Mouse (Mus musculus): ENCODE measurements around the gene Epb41l3. TPM values are rescaled to one million over a fixed set of nuclear protein-coding genes. Genes with fewer than 3 reads are reported as not detected.

The Epb41l3 gene
- polyA plus RNA-seq, 1 experiment: 8.4 TPM

DNA sequence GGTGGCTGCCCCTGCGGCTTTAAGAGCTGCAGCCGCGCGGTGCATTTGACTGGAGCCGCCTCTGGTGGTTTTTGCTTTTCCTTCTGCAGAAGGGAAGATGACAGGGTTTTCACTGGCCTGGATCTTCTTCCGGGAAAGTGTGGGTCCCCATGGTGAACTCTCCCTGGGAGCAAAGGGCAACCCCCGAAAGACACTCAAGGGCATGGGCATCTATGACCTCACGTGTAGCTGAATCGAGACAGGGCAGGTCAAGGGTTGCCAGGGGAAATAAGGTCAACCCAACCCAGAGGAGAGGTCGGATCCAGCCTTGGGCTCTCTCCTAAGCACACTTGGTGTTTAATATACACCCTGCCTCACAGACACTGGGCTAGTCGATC lies 2.0 kb downstream of the Epb41l3 start:
- Histone ChIP-seq H3K27me3 (ENCODE audit: control insufficient read depth, insufficient read depth, low read length) (no peaks in the 10 kb centered on the region), H3K4me1 (replicated peaks; ENCODE audit: control insufficient read depth, insufficient read depth, low read length) (no peaks in the 10 kb centered on the region), H3K36me3 (ENCODE audit: control insufficient read depth, insufficient read depth, low read length) (no peaks in the 10 kb centered on the region), H3K4me3 (ENCODE audit: control insufficient read depth, insufficient read depth, low read length) (no peak overlapping the region), H3K27ac (ENCODE audit: control insufficient read depth, insufficient read depth, low read length) (no peak overlapping the region)
- 17% methylated on average over 11 of the region's 11 CpGs for WGBS
- no peak for DNase-seq
- TF ChIP-seq CTCF (IDR thresholded peaks at IDR 0.05; ENCODE audit: borderline replicate concordance, control insufficient read depth, extremely low read depth, insufficient read depth, low read length, poor library complexity) (no peak), POLR2A (IDR thresholded peaks at IDR 0.05; ENCODE audit: control insufficient read depth, extremely low read depth, insufficient read depth, low read length, poor library complexity) (no peak)

GRCm38 (mm10) chr17:69082316-69082715 lies 6.8 kb downstream of the Epb41l3 start:
- Histone ChIP-seq H3K27ac (ENCODE audit: control insufficient read depth, insufficient read depth, low read length) (no peak overlapping the region), H3K4me1 (replicated peaks; ENCODE audit: control insufficient read depth, insufficient read depth, low read length) (no peaks in the 10 kb centered on the region), H3K36me3 (ENCODE audit: control insufficient read depth, insufficient read depth, low read length) (no peaks in the 10 kb centered on the region), H3K27me3 (ENCODE audit: control insufficient read depth, insufficient read depth, low read length) (no peaks in the 10 kb centered on the region), H3K4me3 (ENCODE audit: control insufficient read depth, insufficient read depth, low read length) (no peak overlapping the region)
- WGBS: 93% methylated on average over 7 of the region's 7 CpGs
- no peak for DNase-seq
- TF ChIP-seq CTCF (IDR thresholded peaks at IDR 0.05; ENCODE audit: borderline replicate concordance, control insufficient read depth, extremely low read depth, insufficient read depth, low read length, poor library complexity): no peak
- no peak for TF ChIP-seq POLR2A (IDR thresholded peaks at IDR 0.05; ENCODE audit: control insufficient read depth, extremely low read depth, insufficient read depth, low read length, poor library complexity)

DNA sequence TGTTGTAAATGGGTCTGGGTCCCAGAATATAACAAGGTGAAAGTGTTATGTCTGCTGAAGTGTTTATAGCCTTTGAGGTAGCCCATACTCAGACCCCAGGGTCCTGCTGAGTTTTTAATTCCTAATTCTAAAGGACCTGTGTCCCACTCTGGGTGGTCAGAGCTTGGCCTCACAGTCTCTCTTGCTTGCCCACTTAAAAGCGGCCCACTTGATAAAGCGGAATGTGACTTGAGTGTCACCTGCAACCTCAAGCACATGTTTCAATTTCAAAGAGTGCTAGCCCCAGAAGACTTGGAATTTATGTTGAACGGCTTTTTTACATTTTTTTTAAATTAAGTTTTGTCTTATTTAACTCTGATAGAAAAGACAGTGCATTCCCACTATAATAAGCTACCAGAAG lies 16.1 kb downstream of the Epb41l3 start:
- WGBS: 92% methylated on average over 3 of the region's 3 CpGs
- Histone ChIP-seq H3K4me1 (replicated peaks; ENCODE audit: control insufficient read depth, insufficient read depth, low read length) (no peaks in the 10 kb centered on the region), H3K27ac (ENCODE audit: control insufficient read depth, insufficient read depth, low read length) (no peak overlapping the region), H3K27me3 (ENCODE audit: control insufficient read depth, insufficient read depth, low read length) (no peaks in the 10 kb centered on the region), H3K4me3 (ENCODE audit: control insufficient read depth, insufficient read depth, low read length) (no peak overlapping the region), H3K36me3 (ENCODE audit: control insufficient read depth, insufficient read depth, low read length) (no peaks in the 10 kb centered on the region)
- TF ChIP-seq CTCF (IDR thresholded peaks at IDR 0.05; ENCODE audit: borderline replicate concordance, control insufficient read depth, extremely low read depth, insufficient read depth, low read length, poor library complexity) (no peak), POLR2A (IDR thresholded peaks at IDR 0.05; ENCODE audit: control insufficient read depth, extremely low read depth, insufficient read depth, low read length, poor library complexity) (no peak)
- DNase-seq: no peak

GRCm38 (mm10) chr17:69097068-69097467 lies 21.6 kb downstream of the Epb41l3 start:
- DNase-seq: no peak
- Histone ChIP-seq H3K4me1 (replicated peaks; ENCODE audit: control insufficient read depth, insufficient read depth, low read length) (no peaks in the 10 kb centered on the region), H3K27me3 (ENCODE audit: control insufficient read depth, insufficient read depth, low read length) (no peaks in the 10 kb centered on the region), H3K27ac (ENCODE audit: control insufficient read depth, insufficient read depth, low read length) (no peak overlapping the region), H3K36me3 (ENCODE audit: control insufficient read depth, insufficient read depth, low read length) (no peaks in the 10 kb centered on the region), H3K4me3 (ENCODE audit: control insufficient read depth, insufficient read depth, low read length) (no peak overlapping the region)
- 89% methylated on average over 4 of the region's 4 CpGs for WGBS
- no peak for TF ChIP-seq CTCF (IDR thresholded peaks at IDR 0.05; ENCODE audit: borderline replicate concordance, control insufficient read depth, extremely low read depth, insufficient read depth, low read length, poor library complexity)
- TF ChIP-seq POLR2A (IDR thresholded peaks at IDR 0.05; ENCODE audit: control insufficient read depth, extremely low read depth, insufficient read depth, low read length, poor library complexity): no peak

- H3K27ac ChIP-seq (ENCODE audit: control insufficient read depth, insufficient read depth, low read length): no peak overlapping the region
- no peaks in the 10 kb centered on the region for H3K4me1 ChIP-seq (replicated peaks; ENCODE audit: control insufficient read depth, insufficient read depth, low read length)
- WGBS: 64% methylated on average over 7 of the region's 7 CpGs
- no peak for DNase-seq
- TF ChIP-seq POLR2A (IDR thresholded peaks at IDR 0.05; ENCODE audit: control insufficient read depth, extremely low read depth, insufficient read depth, low read length, poor library complexity): no peak
- TF ChIP-seq CTCF (IDR thresholded peaks at IDR 0.05; ENCODE audit: borderline replicate concordance, control insufficient read depth, extremely low read depth, insufficient read depth, low read length, poor library complexity): no peak
- H3K36me3 ChIP-seq (ENCODE audit: control insufficient read depth, insufficient read depth, low read length): no peaks in the 10 kb centered on the region
- no peaks in the 10 kb centered on the region for H3K27me3 ChIP-seq (ENCODE audit: control insufficient read depth, insufficient read depth, low read length)
- H3K4me3 ChIP-seq (ENCODE audit: control insufficient read depth, insufficient read depth, low read length): no peak overlapping the region
Observed at GRCm38 (mm10) chr17:69097955-69098354, 22.5 kb downstream of the Epb41l3 start.

- no peaks in the 10 kb centered on the region for H3K36me3 ChIP-seq (ENCODE audit: control insufficient read depth, insufficient read depth, low read length)
- 88% methylated on average over 8 of the region's 8 CpGs for WGBS
- H3K27me3 ChIP-seq (ENCODE audit: control insufficient read depth, insufficient read depth, low read length): no peaks in the 10 kb centered on the region
- TF ChIP-seq CTCF (IDR thresholded peaks at IDR 0.05; ENCODE audit: borderline replicate concordance, control insufficient read depth, extremely low read depth, insufficient read depth, low read length, poor library complexity) (no peak), POLR2A (IDR thresholded peaks at IDR 0.05; ENCODE audit: control insufficient read depth, extremely low read depth, insufficient read depth, low read length, poor library complexity) (no peak)
- no peak overlapping the region for H3K27ac ChIP-seq (ENCODE audit: control insufficient read depth, insufficient read depth, low read length)
- H3K4me3 ChIP-seq (ENCODE audit: control insufficient read depth, insufficient read depth, low read length): no peak overlapping the region
- DNase-seq: no peak
- no peaks in the 10 kb centered on the region for H3K4me1 ChIP-seq (replicated peaks; ENCODE audit: control insufficient read depth, insufficient read depth, low read length)
Observed at GRCm38 (mm10) chr17:69103326-69103725, 27.8 kb downstream of the Epb41l3 start.
